Mouse (Mus musculus) midbrain, embryonic 14.5 days (tissue): ENCODE results near the gene Tmub2. TPM values are rescaled to one million over a fixed set of nuclear protein-coding genes. Genes with fewer than 3 reads are reported as not detected.
A peak's percentile ranks its signal among the peaks of the same experiment; 100 is the strongest.

Experiments
- ATAC-seq: fragments of 200-750 bp; cut with Nextera tagmentation; 2 replicates; pipeline ENCODE4 v1.8.0; 2017; ENCODE audit warnings: moderate number of reproducible peaks, moderate library complexity; ENCODE audit not compliant: low FRiP score, low TSS enrichment
- DNase-seq: peaks from one replicate; pipeline ENCODE4 v3.0.0-alpha.2; 2015
- H3K27ac ChIP-seq: fragments of 300-500 bp; sonication (generic); replicated peaks from 2 replicates; pipeline ENCODE4 v1.5.1; 2014; ENCODE audit warnings: mild to moderate bottlenecking, low read depth, low read length, moderate library complexity
- H3K27me3 ChIP-seq: fragments of 300-500 bp; sonication (generic); 2 replicates; pipeline ENCODE4 v1.6.1; 2014; ENCODE audit warnings: low read length, control low read depth, mixed read lengths; ENCODE audit not compliant: control insufficient read depth, insufficient read depth
- H3K36me3 ChIP-seq: fragments of 300-500 bp; sonication (generic); 2 replicates; pipeline ENCODE4 v1.6.1; 2014; ENCODE audit warnings: low read length, control low read depth; ENCODE audit not compliant: control insufficient read depth, insufficient read depth
- H3K4me1 ChIP-seq: fragments of 300-500 bp; sonication (generic); 2 replicates; pipeline ENCODE4 v1.6.1; 2014; ENCODE audit warnings: mild to moderate bottlenecking, antibody characterized with exemption, low read length, control low read depth; ENCODE audit not compliant: control insufficient read depth, insufficient read depth
- H3K4me2 ChIP-seq: fragments of 300-500 bp; sonication (generic); 2 replicates; pipeline ENCODE4 v1.6.1; 2014; ENCODE audit warnings: mild to moderate bottlenecking, low read length, moderate library complexity
- H3K4me3 ChIP-seq: fragments of 300-500 bp; sonication (generic); replicated peaks from 2 replicates; pipeline ENCODE4 v1.5.1; 2014; ENCODE audit warnings: low read depth, low read length
- H3K9ac ChIP-seq: fragments of 300-500 bp; sonication (generic); replicated peaks from 2 replicates; pipeline ENCODE4 v1.6.1; 2014; ENCODE audit warnings: mild to moderate bottlenecking, low read length, moderate library complexity
- H3K9me3 ChIP-seq: fragments of 300-500 bp; sonication (generic); 2 replicates; pipeline ENCODE4 v1.6.1; 2016; ENCODE audit warnings: low read length, control low read depth, mixed read lengths; ENCODE audit not compliant: control insufficient read depth
- whole genome bisulfite sequencing: fragments of 180-500 bp; shearing (Covaris S2); extraction: QIAGEN DNeasy Blood & Tissue Kit; methylation state at CpG from one replicate; pipeline ENCODE4 v1.1.7; 2014; 5-methylcytosine and 5-hydroxymethylcytosine counted together
- polyA plus RNA-seq: library from polyadenylated mRNA; unstranded; fragments of >200 nt; fragmentation: Nextera tagmentation; extraction: Ambion mirVana; gene quantifications from 2 replicates; pipeline ENCODE4 v1.2.1, GENCODE M21; 2014

Tmub2 gene
- polyA plus RNA-seq, 1 experiment from 2014 or later = 78.4 TPM

DNA sequence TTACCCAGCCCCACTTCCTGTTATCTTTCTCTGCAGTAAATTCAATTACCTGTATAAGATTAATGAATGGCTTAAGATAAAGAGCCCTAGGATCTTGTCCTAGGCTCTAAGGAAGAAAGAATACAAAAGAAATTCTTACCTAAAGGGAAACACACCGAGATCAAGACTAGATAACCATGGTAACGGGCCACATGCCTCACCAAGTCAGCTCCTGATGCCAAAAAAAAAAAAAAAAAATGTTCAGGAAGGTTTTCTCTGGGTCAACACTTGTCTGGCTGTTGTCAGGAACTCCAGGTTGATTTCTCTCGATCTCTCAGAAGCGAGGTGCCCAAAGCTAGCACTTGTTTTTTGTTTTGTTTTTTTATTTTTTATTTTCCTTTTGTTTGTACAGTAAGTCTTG is 49.3 kb downstream of the Tmub2 start:
- ATAC-seq = no peak
- no peaks in the 10 kb centered on the region for H3K36me3 ChIP-seq

DNA sequence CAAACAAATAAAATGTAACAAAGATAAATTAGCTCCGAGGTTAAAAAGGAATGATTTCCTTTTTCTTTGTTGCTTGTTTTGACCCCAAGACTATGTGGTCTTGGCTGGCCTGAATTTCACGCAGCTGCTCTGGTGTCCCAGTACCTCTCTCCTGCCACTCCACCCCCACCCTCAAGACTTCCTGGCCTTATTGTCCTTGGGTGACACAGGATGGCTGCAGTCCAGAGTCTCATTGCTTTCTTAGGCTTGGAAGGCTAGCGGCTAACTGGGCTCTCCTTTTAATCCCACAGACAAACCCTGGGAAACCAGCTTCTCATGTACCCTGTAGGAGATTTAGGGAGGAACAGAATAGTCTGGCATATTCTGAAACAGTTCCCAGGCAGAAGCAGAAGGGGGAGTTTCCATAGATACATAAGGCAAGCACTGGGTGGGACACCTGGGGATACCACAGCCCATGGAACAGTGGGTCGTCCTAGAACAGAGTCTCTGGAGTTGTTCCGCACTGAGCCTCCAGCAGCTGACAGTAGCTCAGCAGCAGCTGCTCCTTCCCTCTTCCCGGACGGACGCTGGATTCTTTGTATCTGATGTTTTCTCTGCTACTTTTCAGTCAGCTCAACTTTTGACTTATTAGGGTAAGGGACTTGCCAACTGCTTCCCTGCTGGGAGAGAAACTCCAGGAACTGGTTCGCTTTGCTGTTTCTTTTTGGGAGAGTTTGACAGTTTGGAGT is 50.4 kb downstream of the Tmub2 start:
- no peaks in the 10 kb centered on the region for H3K36me3 ChIP-seq
- H3K9me3 ChIP-seq = no peaks in the 10 kb centered on the region
- WGBS = 33% methylated on average over 9 of the region's 9 CpGs
- no peak overlapping the region for H3K4me2 ChIP-seq
- H3K4me1 ChIP-seq = no peaks in the 10 kb centered on the region
- DNase-seq (peak; percentile 28), ATAC-seq (no peak)
- H3K27me3 ChIP-seq = no peaks in the 10 kb centered on the region
- no peak overlapping the region for H3K9ac ChIP-seq
- H3K27ac ChIP-seq = no peak overlapping the region
- H3K4me3 ChIP-seq = no peak overlapping the region

More for the DNA sequence above, 49.3 kb downstream of the Tmub2 start:
- no peak overlapping the region for H3K9ac ChIP-seq
- no peak overlapping the region for H3K4me3 ChIP-seq
- no peak overlapping the region for H3K4me2 ChIP-seq
- 52% methylated on average over 4 of the region's 4 CpGs for WGBS
- no peak overlapping the region for H3K27ac ChIP-seq
- no peak for DNase-seq
- H3K27me3 ChIP-seq = no peaks in the 10 kb centered on the region
- H3K4me1 ChIP-seq = no peaks in the 10 kb centered on the region
- no peaks in the 10 kb centered on the region for H3K9me3 ChIP-seq

DNA sequence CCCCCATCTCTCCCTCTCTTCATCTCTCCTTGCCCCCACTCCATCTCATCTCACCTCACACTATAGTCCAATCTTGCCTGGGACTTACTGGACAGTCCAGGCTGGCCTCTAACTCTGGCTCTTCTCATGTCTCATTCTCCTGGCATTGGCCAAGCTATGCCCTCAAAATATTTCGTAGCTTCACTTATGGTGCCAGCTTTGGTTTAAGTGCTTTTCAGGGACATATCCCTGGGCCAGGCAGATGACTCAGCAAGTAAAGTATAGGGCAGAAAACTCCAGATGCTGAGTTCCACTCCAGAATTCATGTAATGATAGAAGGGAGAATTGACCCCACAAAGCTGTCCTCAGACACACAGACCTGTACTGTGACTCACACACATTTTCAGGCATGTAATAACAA is 51.5 kb downstream of the Tmub2 start:
- H3K9ac ChIP-seq = no peak overlapping the region
- H3K36me3 ChIP-seq = no peaks in the 10 kb centered on the region
- H3K27ac ChIP-seq = no peak overlapping the region
- no peaks in the 10 kb centered on the region for H3K4me1 ChIP-seq
- no peak for ATAC-seq
- no peak for DNase-seq
- H3K4me3 ChIP-seq = no peak overlapping the region
- no peak overlapping the region for H3K4me2 ChIP-seq
- no peaks in the 10 kb centered on the region for H3K9me3 ChIP-seq
- H3K27me3 ChIP-seq = no peaks in the 10 kb centered on the region
- 83% methylated on average over 1 of the region's 1 CpGs for WGBS

DNA sequence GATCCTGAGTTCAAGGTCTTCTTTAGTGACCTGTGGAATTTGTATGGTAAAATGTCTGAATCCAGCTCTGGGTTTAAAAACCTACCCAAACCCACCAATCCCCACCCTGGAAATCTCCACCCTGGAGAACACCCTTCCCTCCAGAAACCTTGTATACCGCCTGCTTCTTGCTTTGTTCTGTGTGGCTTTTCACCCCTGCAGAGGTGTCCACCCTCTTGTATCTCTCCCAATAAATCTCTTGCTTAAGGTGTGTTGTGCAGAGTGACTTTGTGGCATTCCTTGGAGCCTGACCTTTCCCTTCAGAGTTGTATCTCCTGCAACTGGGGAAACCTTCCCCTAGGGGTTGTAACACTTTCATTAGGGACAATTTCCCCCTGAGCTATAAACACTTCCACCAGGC is 53.2 kb downstream of the Tmub2 start:
- Histone ChIP-seq H3K27ac (no peak overlapping the region), H3K36me3 (no peaks in the 10 kb centered on the region), H3K9ac (no peak overlapping the region), H3K27me3 (no peaks in the 10 kb centered on the region), H3K4me2 (no peak overlapping the region), H3K4me1 (no peaks in the 10 kb centered on the region), H3K4me3 (no peak overlapping the region), H3K9me3 (no peaks in the 10 kb centered on the region)
- no peak for DNase-seq
- ATAC-seq = no peak
- 83% methylated on average over 1 of the region's 1 CpGs for WGBS

DNA sequence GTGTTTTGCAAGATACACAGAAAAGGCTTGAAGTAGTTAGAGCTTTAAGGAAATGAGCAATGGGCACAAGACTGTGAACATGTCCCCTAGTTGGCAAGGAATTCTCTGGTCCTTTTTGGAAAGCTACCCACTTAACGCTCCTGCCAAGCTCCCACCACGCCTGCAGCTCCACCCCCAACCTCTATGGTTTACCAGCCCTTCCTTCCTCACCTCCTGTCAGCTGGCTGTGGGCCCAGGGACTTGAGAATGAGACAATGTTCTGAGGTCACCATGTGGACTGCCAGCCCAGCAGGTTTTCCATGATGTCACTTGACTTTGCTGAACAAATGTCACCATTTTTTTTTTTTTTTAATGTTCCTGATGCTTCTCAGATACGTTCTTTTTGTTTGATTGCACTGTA is 53.8 kb downstream of the Tmub2 start:
- Histone ChIP-seq H3K4me1 (no peaks in the 10 kb centered on the region), H3K36me3 (no peaks in the 10 kb centered on the region), H3K4me3 (no peak overlapping the region), H3K9me3 (no peaks in the 10 kb centered on the region), H3K4me2 (no peak overlapping the region), H3K9ac (no peak overlapping the region), H3K27ac (no peak overlapping the region), H3K27me3 (no peaks in the 10 kb centered on the region)
- WGBS = 55% methylated on average over 3 of the region's 3 CpGs
- peak; percentile 47 for DNase-seq
- ATAC-seq = no peak

Other genes starting within 250 kb of the Tmub2 start
- gene Cd300lg, start 243.4 kb upstream of the Tmub2 start, polyA plus RNA-seq = 0.15 and 0.17 TPM in 2 replicates
- 22.5 and 23.9 TPM in 2 replicates for gene Mpp2, start 196.4 kb upstream of the Tmub2 start, polyA plus RNA-seq
- gene Ppy, start 183.6 kb upstream of the Tmub2 start, polyA plus RNA-seq = not detected in 2 replicates
- gene Pyy, start 177.1 kb upstream of the Tmub2 start, polyA plus RNA-seq = not detected in 2 replicates
- 0.08 TPM in 1 of 2 replicates, not detected in the other for gene Nags, start 139.4 kb upstream of the Tmub2 start, polyA plus RNA-seq
- gene Tmem101, start 128.5 kb upstream of the Tmub2 start, polyA plus RNA-seq = 32.8 and 36.1 TPM in 2 replicates
- 76.0 and 80.9 TPM in 2 replicates for gene Lsm12, start 99.6 kb upstream of the Tmub2 start, polyA plus RNA-seq
- gene G6pc3, start 95.3 kb upstream of the Tmub2 start, polyA plus RNA-seq = 31.6 and 43.7 TPM in 2 replicates
- gene Hdac5, start 54.8 kb upstream of the Tmub2 start, polyA plus RNA-seq = 54.4 and 56.6 TPM in 2 replicates
- gene BC030867, start 36.0 kb upstream of the Tmub2 start, polyA plus RNA-seq = 2.6 and 3.0 TPM in 2 replicates
- gene Asb16, start 16.2 kb upstream of the Tmub2 start, polyA plus RNA-seq = 0.12 TPM in 1 of 2 replicates, not detected in the other
- gene Atxn7l3, start 11.7 kb downstream of the Tmub2 start, polyA plus RNA-seq = 38.5 and 42.4 TPM in 2 replicates
- 77.6 and 84.4 TPM in 2 replicates for gene Ubtf, start 34.8 kb downstream of the Tmub2 start, polyA plus RNA-seq
- 0.51 and 2.3 TPM in 2 replicates for gene Slc4a1, start 81.3 kb downstream of the Tmub2 start, polyA plus RNA-seq
- 113 and 165 TPM in 2 replicates for gene Rundc3a, start 108.5 kb downstream of the Tmub2 start, polyA plus RNA-seq
- 132 and 144 TPM in 2 replicates for gene Slc25a39, start 123.0 kb downstream of the Tmub2 start, polyA plus RNA-seq
- gene Grn, start 145.4 kb downstream of the Tmub2 start, polyA plus RNA-seq = 33.1 and 45.5 TPM in 2 replicates
- 28.6 and 50.4 TPM in 2 replicates for gene Fam171a2, start 162.8 kb downstream of the Tmub2 start, polyA plus RNA-seq
- gene Itga2b, start 185.2 kb downstream of the Tmub2 start, polyA plus RNA-seq = 5.4 and 7.7 TPM in 2 replicates